Mouse (Mus musculus) heart, embryonic 10.5 days (tissue): Measurements from ENCODE around the gene Bnip1. TPM values are rescaled to one million over a fixed set of nuclear protein-coding genes. Genes with fewer than 3 reads are reported as not detected.
A peak's percentile ranks its signal among the peaks of the same experiment; 100 is the strongest.

Experiments used
- DNase-seq: peaks from one replicate; pipeline ENCODE4 v3.0.0-alpha.2; 2017; ENCODE audit warnings: low spot score
- H3K27ac ChIP-seq: fragments of 300-500 bp; sonication (generic); 2 replicates; pipeline ENCODE4 v1.5.1; 2016; ENCODE audit warnings: mild to moderate bottlenecking
- H3K27me3 ChIP-seq: fragments of 300-500 bp; sonication (generic); 2 replicates; pipeline ENCODE4 v1.6.1; 2016; ENCODE audit warnings: mild to moderate bottlenecking; ENCODE audit not compliant: poor library complexity, insufficient read depth, severe bottlenecking
- H3K36me3 ChIP-seq: fragments of 300-500 bp; sonication (generic); 2 replicates; pipeline ENCODE4 v1.6.1; 2016; ENCODE audit warnings: mild to moderate bottlenecking, moderate library complexity
- H3K4me1 ChIP-seq: fragments of 300-500 bp; sonication (generic); 2 replicates; pipeline ENCODE4 v1.6.1; 2016; ENCODE audit warnings: mild to moderate bottlenecking
- H3K4me3 ChIP-seq: fragments of 300-500 bp; sonication (generic); 2 replicates; pipeline ENCODE4 v1.5.1; 2016; ENCODE audit warnings: mild to moderate bottlenecking, moderate library complexity
- H3K9me3 ChIP-seq: fragments of 300-500 bp; sonication (generic); 2 replicates; pipeline ENCODE4 v1.6.1; 2016; ENCODE audit warnings: mild to moderate bottlenecking, moderate library complexity
- WGBS: fragments of 180-500 bp; shearing (Covaris S2); methylation state at CpG from one replicate; pipeline ENCODE4 v1.1.7; 2016; 5-methylcytosine and 5-hydroxymethylcytosine counted together
- polyA plus RNA-seq: library from polyadenylated mRNA; unstranded; fragments of >200 nt; fragmentation: Nextera tagmentation; extraction: Ambion mirVana; gene quantifications from 2 replicates; pipeline ENCODE4 v1.2.1, GENCODE M21; 2016

Gene Bnip1
- polyA plus RNA-seq, 1 experiment from 2014 or later: 51.1 TPM

DNA sequence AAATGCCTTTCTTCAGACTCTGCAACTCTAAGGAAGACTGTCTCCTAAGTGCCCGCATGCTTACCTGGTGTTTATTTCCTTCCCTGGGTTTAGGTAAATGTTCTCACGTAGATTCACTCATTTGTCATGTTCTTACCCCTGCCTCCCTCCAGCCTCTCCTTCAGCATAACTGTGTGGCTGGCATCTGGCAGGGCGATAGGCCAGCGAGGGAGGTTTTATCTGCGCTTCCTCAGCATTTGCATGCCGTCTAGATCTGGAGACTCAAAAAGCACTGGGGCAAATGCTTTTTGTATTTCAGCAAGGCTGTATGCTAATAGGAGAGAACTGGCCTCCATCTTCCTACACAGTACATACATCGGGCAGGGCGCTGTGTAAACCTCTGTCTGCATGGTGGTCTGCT, 3.7 kb downstream of the Bnip1 start:
- Histone ChIP-seq H3K9me3 (no peaks in the 10 kb centered on the region), H3K4me1 (peaks cover 14% of the 10 kb centered on the region), H3K27ac (no peak overlapping the region), H3K4me3 (no peak overlapping the region), H3K36me3 (peaks cover 60% of the 10 kb centered on the region), H3K27me3 (no peaks in the 10 kb centered on the region)
- no peak for DNase-seq
- 85% methylated on average over 8 of the region's 8 CpGs for WGBS

DNA sequence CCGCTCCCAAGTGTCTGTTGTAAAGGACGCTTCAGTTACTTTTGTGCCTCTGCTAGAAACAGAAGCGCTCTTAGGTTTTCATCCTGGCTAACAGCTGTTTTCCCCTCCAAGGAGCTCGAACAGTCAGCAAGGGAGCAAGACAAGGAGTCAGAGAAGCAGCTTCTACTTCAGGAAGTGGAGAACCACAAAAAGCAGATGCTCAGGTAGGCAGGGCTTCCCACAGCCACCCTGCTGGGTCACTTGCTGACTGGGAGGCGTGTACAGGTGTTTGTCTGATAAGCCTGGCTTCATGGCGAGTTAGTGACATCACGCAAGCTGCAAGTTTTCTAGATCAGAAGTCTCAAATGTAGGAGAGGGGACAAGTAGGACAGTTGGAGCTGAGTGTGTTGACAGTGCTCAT, 5.7 kb downstream of the Bnip1 start:
- H3K27ac ChIP-seq: no peak overlapping the region
- no peak overlapping the region for H3K4me3 ChIP-seq
- no peaks in the 10 kb centered on the region for H3K27me3 ChIP-seq
- WGBS: 89% methylated on average over 7 of the region's 7 CpGs
- H3K9me3 ChIP-seq: no peaks in the 10 kb centered on the region
- DNase-seq: peak; percentile 71
- peaks cover 81% of the 10 kb centered on the region for H3K36me3 ChIP-seq
- peaks cover 5% of the 10 kb centered on the region for H3K4me1 ChIP-seq

DNA sequence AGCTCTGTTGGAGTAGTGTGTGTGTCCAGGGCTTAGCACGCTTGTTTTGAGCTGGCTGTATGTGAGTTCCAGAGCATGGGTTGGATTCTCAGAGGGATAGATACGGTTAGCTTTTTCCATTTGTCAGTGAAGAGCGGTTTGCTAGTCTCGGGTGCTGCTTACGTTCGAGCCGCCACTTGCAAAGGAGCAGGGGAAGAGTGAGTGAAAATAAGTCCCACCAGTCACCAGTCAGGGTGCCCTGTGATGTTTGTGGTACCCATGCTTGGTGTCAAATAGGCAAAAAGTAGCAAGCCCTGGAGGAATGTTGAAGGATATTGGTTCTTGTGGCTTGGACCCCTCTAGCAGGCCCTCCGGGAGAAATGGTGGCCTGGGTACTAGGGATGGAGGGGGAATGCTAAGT, 8.1 kb downstream of the Bnip1 start:
- no peaks in the 10 kb centered on the region for H3K9me3 ChIP-seq
- peak; percentile 56 for DNase-seq
- WGBS: 93% methylated on average over 8 of the region's 8 CpGs
- peaks cover 86% of the 10 kb centered on the region for H3K36me3 ChIP-seq
- H3K4me1 ChIP-seq: no peaks in the 10 kb centered on the region
- no peak overlapping the region for H3K4me3 ChIP-seq
- H3K27me3 ChIP-seq: no peaks in the 10 kb centered on the region
- no peak overlapping the region for H3K27ac ChIP-seq

DNA sequence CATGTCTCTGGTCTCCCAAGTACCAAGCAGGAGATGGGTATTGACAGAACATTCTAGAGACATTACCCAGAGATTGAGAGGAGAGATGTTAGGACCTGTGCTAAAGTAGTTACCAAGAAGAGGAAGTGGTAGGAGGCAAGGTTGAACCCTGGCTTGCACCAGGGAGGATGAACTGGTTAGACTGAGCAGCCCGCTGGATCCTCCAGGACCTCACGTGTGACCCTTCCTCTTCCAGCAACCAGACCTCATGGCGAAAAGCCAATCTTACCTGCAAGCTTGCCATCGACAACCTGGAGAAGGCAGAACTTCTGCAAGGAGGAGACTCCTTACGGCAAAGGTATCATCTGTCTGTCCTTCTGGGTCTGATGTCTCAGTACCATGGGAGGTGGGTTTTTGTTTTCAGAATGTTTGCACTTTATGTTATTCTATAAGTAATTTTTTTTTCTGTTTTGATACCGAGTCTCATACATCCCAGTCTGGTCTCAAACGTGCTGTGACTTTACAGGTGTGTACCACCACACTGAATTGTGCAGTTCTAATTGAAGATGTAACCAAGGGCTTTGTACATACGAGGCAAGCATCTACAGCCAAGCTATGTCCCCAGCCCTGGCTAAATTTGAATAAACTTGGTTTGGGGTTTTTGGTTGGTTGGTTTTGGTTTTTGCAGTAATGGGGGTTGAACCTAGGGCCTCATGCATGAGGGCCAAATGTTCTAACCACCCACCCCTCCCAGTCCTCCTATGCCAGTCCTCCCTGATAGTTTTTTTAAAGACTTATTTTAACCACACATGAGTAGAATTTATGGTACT, 8.8 kb downstream of the Bnip1 start:
- peak; percentile 69 for DNase-seq
- Histone ChIP-seq H3K36me3 (peaks cover 79% of the 10 kb centered on the region), H3K9me3 (no peaks in the 10 kb centered on the region), H3K27me3 (no peaks in the 10 kb centered on the region), H3K4me3 (no peak overlapping the region), H3K27ac (no peak overlapping the region), H3K4me1 (no peaks in the 10 kb centered on the region)
- 88% methylated on average over 8 of the region's 8 CpGs for WGBS

DNA sequence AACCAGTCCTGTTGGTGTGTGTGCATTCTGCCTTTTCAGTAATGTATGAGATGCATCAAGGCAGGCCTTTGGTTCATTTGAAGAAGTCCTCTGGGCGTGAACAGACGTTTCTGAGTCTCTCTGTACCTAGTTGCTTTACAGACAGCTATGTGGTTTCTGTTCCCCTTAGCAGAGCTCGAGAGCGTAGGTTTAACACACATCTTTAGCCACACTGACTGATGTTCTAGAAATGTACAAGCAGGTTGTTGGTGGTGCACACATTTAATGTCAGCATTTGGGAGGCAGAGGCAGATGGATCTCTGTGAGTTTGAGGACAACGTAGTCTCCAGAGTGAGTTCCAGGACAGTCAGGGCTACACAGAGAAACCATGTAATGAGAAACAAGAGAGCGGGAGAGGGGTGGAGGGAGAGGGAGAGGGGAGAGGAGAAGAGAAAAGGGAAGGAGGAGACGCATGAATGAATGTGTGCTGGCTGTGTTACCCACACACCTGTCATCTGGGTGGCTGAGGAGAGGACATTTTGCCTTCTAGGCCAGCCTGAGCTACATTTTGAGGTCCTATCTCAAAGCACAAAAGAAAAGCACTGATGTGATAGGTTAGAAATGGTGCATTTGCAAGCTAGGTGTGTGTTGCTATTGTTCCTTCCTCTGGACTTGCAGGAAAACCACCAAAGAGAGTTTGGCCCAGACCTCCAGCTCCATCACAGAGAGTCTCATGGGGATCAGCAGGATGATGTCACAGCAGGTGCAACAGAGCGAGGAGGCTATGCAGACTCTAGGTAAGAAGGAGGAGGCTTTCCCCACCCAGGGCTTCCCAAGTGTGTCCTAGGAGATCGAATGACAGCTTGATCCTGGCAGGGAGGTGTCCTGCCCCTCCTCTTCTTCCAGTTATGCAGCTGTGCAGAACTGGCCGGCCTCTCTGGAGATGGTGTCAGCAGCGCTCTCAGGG, 9.7 kb downstream of the Bnip1 start:
- Histone ChIP-seq H3K36me3 (peaks cover 71% of the 10 kb centered on the region), H3K9me3 (no peaks in the 10 kb centered on the region), H3K27ac (no peak overlapping the region), H3K4me1 (peaks cover 8% of the 10 kb centered on the region), H3K27me3 (no peaks in the 10 kb centered on the region), H3K4me3 (no peak overlapping the region)
- peak; percentile 33 for DNase-seq
- whole genome bisulfite sequencing: 85% methylated on average over 11 of the region's 11 CpGs

DNA sequence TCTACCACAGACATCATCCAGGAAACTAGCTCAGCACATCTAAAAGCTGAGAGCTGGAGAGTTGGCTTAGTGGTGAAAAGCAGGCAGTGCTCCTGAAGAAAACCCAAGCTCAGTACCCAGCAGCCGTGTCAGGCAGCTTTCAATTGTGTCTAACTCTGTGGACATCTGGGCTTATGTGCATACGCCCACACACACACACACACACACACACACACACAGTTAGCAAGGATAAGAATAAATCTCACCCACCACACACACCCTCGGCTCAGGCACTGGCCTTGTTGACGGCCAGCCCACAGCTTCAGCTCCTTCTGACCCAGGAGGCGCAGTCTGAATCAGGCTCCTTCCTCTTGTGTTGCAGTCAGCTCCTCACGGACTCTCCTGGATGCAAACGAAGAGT, 10.7 kb downstream of the Bnip1 start:
- peaks cover 12% of the 10 kb centered on the region for H3K4me1 ChIP-seq
- no peaks in the 10 kb centered on the region for H3K27me3 ChIP-seq
- 84% methylated on average over 7 of the region's 7 CpGs for WGBS
- peaks cover 63% of the 10 kb centered on the region for H3K36me3 ChIP-seq
- no peak overlapping the region for H3K4me3 ChIP-seq
- DNase-seq: peak; percentile 72
- H3K9me3 ChIP-seq: no peaks in the 10 kb centered on the region
- H3K27ac ChIP-seq: no peak overlapping the region

DNA sequence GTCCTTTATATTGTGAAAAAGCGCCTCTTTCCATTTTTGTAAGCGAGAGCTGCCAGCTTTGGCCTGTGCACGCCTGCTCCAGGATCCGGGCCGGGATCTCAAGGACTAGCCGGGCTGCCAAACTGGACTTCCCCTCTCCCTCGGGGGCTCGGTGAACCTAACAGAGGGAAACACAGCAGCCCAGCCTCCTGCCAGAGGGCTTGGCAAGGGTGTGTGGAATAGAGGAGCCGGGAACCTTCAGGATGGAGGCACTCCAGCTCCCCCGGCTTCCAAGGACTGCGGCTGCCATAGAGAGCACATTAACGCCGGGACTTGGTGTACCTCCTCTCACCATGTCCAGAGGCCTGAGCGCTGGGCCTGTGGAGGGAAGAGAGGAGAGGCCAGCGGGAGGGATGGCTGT, 11.2 kb downstream of the Bnip1 start:
- H3K36me3 ChIP-seq: peaks cover 57% of the 10 kb centered on the region
- peaks cover 16% of the 10 kb centered on the region for H3K4me1 ChIP-seq
- H3K27ac ChIP-seq: no peak overlapping the region; the same call in 1 of the 2 replicates
- H3K27me3 ChIP-seq: no peaks in the 10 kb centered on the region
- H3K4me3 ChIP-seq: no peak overlapping the region
- 89% methylated on average over 15 of the region's 15 CpGs for WGBS
- peak; percentile 58 for DNase-seq
- no peaks in the 10 kb centered on the region for H3K9me3 ChIP-seq

DNA sequence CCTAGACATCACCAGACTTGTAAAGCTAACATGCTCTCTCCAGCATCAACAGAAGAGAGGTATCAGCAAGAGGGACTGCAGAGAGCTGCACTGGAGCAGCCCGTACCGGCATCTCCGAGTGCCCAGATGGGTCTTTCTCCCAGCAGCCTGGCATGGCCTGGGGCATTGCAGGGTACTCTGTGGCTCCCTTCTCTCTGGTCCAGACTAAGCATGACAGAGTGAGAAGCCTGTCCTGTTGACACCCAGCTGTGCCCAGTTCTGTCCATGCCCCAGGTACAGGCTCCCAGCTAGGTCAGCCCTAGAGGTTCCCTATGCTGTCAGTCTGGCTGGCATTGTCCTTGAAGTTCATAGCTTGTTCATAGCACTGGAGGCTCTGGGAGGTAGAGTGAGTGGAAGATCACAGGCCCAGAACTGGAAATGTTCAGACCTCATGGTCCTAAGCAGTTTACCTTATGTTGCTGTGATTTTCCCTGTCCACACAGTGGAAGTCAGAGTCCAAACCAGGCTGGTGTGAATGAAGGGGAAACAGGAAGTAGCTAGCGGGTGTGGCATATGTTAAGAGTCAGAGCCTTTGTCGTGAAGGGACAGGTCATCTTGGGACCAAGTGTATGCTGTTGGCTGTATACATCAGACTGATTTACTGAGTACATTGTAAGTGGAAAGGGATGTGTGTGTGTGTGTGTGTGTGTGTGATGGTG, 12.4 kb downstream of the Bnip1 start:
- peak; percentile 75 for DNase-seq
- Histone ChIP-seq H3K27ac (no peak overlapping the region), H3K9me3 (no peaks in the 10 kb centered on the region), H3K4me1 (peaks cover 26% of the 10 kb centered on the region), H3K27me3 (no peaks in the 10 kb centered on the region), H3K4me3 (no peak overlapping the region), H3K36me3 (peaks cover 51% of the 10 kb centered on the region)
- 80% methylated on average over 5 of the region's 5 CpGs for WGBS

DNA sequence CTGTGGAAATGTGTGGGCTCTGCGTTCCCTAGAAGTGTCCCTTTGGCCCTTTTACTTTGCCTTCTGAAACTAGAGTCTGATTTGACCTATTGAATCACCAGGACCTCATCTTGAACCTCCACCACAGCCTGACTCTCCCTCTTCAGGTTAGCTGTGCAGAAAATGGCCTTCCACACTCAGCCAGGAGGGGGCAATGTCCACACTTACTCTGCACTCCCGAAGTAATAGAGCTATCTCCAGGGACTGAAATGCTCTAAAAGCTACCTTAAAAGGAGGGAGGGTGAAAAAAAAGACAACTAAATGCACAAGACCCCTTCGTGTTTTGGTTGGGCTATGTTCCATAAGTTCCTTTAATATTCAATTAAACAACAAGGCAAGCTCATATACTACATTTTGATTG, 13.9 kb downstream of the Bnip1 start:
- no peaks in the 10 kb centered on the region for H3K27me3 ChIP-seq
- H3K4me1 ChIP-seq: peaks cover 26% of the 10 kb centered on the region
- no peaks in the 10 kb centered on the region for H3K9me3 ChIP-seq
- WGBS: 16% methylated on average over 3 of the region's 3 CpGs
- DNase-seq: peak; percentile 78
- peaks cover 35% of the 10 kb centered on the region for H3K36me3 ChIP-seq
- H3K4me3 ChIP-seq: no peak overlapping the region
- H3K27ac ChIP-seq: 0 out of 2 replicates have a peak overlapping the region, but pooled peaks have one; percentile 7

DNA sequence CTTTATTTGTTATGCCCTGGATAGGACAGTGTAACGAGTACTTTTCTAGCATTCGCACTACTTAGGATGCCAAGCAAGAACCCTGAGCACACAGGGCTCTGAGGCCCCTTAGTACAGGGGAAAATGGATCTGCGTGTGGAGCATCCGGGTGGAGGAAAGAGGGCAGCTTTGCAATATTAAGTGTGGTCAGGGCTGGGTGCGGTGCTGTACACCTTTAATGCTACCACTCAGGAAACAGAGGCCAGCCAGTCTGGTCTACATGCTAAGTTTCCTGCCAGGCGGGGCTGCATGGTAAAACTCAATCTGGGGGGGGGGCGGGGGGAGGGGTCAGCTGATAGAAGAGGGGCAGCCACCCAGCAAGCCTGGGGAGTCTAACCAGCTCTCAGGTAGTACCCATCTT, 14.5 kb downstream of the Bnip1 start:
- Histone ChIP-seq H3K4me1 (peaks cover 26% of the 10 kb centered on the region), H3K9me3 (no peaks in the 10 kb centered on the region), H3K27ac (peak overlapping the region; percentile 10; the same call in 1 of the 2 replicates), H3K27me3 (no peaks in the 10 kb centered on the region), H3K4me3 (no peak overlapping the region), H3K36me3 (peaks cover 29% of the 10 kb centered on the region)
- WGBS: 54% methylated on average over 7 of the region's 7 CpGs
- peak; percentile 55 for DNase-seq

DNA sequence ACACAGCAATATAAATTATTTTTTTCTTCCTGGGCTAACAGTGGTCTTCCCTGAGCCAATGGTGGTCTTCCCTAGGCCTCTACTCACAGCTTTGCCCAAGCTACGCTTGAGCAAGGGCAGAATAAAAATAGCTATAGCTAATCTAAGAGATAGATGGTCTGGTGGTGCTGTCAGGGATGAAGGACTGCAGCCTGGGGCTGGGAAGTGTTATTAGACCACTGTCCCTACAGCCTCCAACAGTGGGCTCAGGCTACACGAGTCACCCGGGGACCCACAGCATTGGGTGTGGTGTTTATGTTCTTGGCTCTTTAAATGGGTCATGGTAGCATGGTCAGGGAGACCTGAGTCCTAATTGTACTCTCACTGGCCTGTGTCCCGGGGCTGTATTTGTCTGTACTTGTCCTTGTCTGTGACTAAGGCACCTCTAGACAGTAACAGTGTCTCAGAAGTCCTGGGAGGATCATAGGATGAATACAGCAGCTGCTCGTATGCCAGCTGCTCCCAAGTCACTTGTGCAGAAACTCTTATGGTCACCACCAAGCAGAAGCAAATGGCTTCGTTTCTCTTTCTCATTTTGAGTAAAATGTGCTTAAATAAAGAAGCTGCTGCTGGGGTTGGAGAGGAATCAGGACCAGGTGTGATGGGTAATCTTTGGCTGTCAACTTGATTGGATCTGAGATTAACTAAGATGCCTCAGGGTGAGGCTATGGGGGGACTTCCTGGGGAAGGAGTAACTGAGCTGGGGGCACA, 16.7 kb downstream of the Bnip1 start:
- no peak for DNase-seq
- Histone ChIP-seq H3K27me3 (no peaks in the 10 kb centered on the region), H3K4me3 (0 out of 2 replicates have a peak overlapping the region, but pooled peaks have one; percentile 6), H3K9me3 (no peaks in the 10 kb centered on the region), H3K27ac (peak overlapping the region; percentile 79), H3K36me3 (peaks cover 7% of the 10 kb centered on the region), H3K4me1 (peaks cover 26% of the 10 kb centered on the region)
- 35% methylated on average over 6 of the region's 6 CpGs for WGBS

DNA sequence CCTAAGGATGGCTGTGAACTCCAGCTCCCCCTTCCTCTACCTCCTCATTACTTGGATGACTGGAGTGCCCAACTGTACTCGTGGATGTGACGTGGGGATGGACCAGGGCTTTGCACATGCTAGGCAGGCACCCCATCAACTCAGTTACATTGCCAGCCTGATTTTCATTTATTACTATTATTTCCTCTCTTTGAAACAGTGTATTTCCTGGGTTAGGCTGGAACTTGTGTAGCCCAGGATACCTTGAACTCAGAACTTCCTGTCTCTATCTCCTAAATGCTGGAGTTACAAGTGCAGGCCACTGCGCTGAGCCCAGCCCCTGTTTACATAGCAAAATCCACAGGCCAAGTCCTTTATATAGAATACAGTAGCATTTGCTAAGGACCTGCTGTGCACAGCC, 22.0 kb downstream of the Bnip1 start:
- whole genome bisulfite sequencing: 77% methylated on average over 3 of the region's 3 CpGs
- Histone ChIP-seq H3K36me3 (no peaks in the 10 kb centered on the region), H3K4me3 (no peak overlapping the region), H3K9me3 (no peaks in the 10 kb centered on the region), H3K4me1 (peaks cover 2% of the 10 kb centered on the region; the same call in 1 of the 2 replicates), H3K27me3 (no peaks in the 10 kb centered on the region), H3K27ac (no peak overlapping the region)
- DNase-seq: peak; percentile 51
